Mouse (Mus musculus) c-Kit-negative CD71-positive TER-119-positive erythroid progenitor cells, embryonic 14.5 days (primary cell): ENCODE measurements around the gene Rab11b.

Experiments used
- DNase-seq: peaks from one replicate; pipeline ENCODE4 v3.0.0-alpha.2; 2013; ENCODE audit warnings: low read depth, low spot score

The Rab11b gene

DNA sequence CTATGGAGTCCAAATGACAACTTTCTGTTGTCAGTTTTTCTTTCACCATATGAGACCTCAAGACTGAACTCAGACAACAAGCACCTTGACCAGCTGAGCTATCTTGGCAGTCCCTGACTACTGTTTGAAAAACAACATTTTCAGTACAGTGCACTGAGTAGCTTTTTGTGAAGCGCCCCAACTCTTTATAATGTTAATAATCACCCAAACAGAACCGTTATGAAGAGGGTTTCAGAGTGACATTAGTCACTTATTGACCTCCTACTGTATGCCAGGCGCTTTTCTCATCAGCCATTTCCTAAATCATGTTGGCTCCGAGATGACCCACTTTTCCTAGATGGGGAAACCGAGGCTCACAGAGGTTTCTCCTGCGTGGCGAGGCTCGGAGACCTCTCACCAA, 42.3 kb downstream of the Rab11b start:
- DNase-seq, result peak; percentile 37

DNA sequence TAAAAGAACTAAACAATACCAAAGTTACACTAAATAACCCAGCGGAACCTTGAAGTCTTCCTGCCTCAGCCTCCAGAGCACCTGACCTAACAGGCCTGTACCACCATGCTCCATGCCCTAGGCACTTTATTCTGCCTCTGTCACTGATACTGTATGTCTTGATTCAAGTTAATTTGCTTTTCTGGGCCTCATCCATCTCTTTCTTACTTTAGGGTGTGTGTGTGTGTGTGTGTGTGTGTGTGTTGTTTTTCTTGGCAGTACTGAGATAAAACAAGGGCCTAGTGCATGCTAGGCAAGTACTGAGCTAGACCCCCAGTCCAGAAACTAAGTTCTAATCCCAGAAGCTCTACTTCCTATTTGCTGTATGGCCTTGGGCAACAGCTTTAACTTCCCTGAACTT, 43.1 kb downstream of the Rab11b start:
- DNase-seq, result no peak

DNA sequence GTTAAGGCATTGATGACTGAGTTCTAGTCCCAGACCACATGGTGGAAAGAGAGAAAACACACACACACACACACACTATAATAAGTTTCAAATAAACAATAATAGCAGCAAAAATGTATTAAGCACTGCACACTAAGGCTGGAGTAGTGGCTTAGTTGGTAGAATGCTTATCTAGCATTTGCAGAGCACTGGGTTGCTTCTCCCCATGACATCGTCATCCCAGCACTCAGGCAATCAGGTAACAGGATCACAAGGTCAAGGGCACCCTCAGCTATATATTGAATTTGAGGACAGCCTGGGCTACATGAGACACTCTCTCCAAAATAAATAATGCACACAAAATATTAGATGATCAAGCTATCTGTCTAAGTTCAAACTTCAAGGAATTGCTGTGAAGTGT, 45.6 kb downstream of the Rab11b start:
- peak; percentile 65 for DNase-seq

DNA sequence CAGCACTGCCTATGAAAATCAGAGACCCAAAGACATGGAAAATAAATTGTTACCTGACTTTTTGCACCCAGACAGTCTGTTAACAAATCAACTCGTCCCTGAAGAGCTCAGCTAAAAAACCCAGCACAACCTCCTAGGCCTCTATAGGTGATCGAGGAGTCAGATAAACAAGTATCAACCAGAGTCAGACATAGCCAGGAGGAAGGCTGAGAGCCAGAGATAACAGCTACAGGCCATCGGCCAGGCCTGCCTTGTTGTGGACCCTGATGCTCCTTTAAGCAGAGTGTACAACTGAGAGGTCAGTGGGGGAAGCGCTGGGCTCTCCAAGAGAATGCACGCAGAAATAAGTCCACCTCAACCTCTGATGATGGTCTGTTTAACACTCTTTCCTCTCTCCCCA, 47.1 kb downstream of the Rab11b start:
- peak; percentile 86 for DNase-seq

DNA sequence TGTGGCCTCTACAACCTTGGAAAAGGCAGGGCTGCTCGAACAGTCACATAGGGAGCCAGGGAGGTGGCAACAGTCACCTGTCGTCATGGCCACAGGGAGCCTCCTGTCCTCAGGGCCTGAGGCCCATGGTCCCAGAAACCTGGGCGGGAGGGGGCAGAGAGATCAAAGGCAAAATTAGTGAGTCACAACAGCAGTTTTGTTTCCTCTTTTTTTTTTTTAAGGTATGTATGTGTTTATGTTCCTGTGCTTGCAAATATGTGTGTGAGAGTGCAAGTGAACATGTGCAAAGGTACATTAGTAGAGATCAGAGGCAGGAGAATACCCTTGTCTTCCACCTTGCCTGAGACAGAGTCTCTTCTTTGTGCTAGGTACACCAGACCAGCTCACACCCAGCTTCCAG, 50.5 kb downstream of the Rab11b start:
- no peak for DNase-seq

DNA sequence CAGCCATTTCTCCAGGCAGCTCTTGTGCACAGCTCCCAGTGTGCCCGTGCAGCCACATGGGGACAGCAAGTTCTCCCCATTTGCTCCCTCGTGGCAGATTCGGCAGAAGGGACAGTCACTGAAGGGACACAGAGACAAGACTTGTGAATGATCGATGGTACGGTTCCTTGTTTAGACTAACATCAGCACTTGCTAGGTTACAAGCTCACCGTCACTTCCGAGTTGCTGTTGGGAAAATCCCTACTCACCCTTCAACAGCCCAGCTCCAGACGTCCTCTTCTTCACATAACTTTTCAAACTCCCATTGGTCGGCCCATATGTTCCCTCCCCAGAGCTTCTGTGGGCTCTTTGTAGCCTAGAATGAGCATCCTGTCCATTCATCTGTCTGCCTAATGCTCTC, 57.2 kb downstream of the Rab11b start:
- DNase-seq, result no peak

DNA sequence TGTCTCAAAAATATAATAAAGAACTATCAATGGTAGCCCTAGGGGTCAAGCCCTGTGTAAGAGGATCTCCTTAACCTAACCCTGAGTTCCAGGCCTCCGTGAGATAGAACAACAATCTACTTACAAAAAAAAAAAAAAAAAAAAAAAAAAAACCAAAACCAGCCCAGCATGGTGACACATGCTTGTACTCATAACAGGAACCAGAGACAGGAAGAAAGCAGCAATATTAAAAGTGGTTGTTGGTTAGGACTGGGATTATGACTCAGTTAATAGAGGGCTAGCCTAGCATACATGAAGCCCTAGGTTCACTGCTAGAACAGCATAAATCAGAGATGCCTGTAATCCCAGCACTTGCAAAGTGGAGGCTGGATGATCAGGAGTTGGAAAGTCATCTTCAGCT, 58.2 kb downstream of the Rab11b start:
- DNase-seq, result no peak

DNA sequence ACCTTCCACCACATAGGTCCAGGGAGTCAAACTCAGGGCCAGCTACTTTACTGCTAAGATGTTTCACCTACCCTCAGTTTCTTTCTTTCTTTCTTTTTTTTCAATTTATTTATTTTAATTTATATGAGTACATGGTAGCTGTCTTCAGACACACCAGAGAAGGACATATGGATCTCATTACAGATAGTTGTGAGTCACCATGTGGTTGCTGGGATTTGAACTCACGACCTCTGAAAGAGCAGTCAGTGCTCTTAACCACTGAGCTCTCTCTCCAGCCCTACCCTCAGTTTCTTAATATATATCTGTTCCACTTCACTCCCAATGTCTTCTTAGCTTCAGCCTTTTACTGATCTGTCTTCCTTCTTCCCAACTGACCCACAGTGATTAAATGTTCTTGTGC, 64.9 kb downstream of the Rab11b start:
- DNase-seq, result no peak
